Mouse (Mus musculus) CH12.LX (cell line): ENCODE data around the gene Gm43552. TPM values are rescaled to one million over a fixed set of nuclear protein-coding genes. Genes with fewer than 3 reads are reported as not detected.
A peak's percentile ranks its signal among the peaks of the same experiment; 100 is the strongest.

Experiments used
- DNase-seq: peaks from one replicate; pipeline ENCODE4 v3.0.0-alpha.2; 2013; ENCODE audit errors: extremely low read depth
- H3K27ac ChIP-seq: 2 replicates; pipeline ENCODE4 v1.5.1; 2012; ENCODE audit warnings: low read depth, mild to moderate bottlenecking, control low read depth, moderate library complexity; ENCODE audit not compliant: insufficient read depth
- H3K27me3 ChIP-seq: replicated peaks from 2 replicates; pipeline ENCODE3; 2012; ENCODE audit warnings: inconsistent platforms
- H3K36me3 ChIP-seq, 2 experiments: replicated peaks in 1 of 2; 2 replicates each; pipeline versions ENCODE3 to v1.6.1; 2012; ENCODE audit warnings: inconsistent platforms in 1 of 2, low read length in 1 of 2, mild to moderate bottlenecking in 1 of 2, mixed read lengths in 1 of 2, moderate library complexity in 1 of 2; ENCODE audit not compliant: control insufficient read depth in 1 of 2, insufficient read depth in 1 of 2
- H3K4me1 ChIP-seq, 2 experiments: 2 replicates each; pipeline ENCODE4 v1.6.1; 2012; ENCODE audit warnings: inconsistent platforms in 1 of 2, moderate library complexity in 1 of 2; ENCODE audit not compliant: insufficient read depth in 2 of 2, control insufficient read depth in 1 of 2
- H3K4me2 ChIP-seq: 2 replicates; pipeline ENCODE4 v1.6.1; 2012; ENCODE audit warnings: low read depth, mild to moderate bottlenecking, control low read depth; ENCODE audit not compliant: poor library complexity, insufficient read depth, severe bottlenecking
- H3K4me3 ChIP-seq, 3 experiments: fragments of 150-350 bp in 1 of 3; sonication (generic) in 1 of 3; replicated peaks in 1 of 3; 2 replicates each; pipeline versions ENCODE3 to v1.5.1; 2011 to 2012; ENCODE audit warnings: low read depth in 2 of 3, low read length in 2 of 3, mild to moderate bottlenecking in 2 of 3, moderate library complexity in 2 of 3, control low read depth in 1 of 3, improper control_type of control experiment in 1 of 3, inconsistent platforms in 1 of 3, mixed read lengths in 1 of 3; ENCODE audit not compliant: poor library complexity in 1 of 3
- H3K79me2 ChIP-seq: replicated peaks from 2 replicates; pipeline ENCODE4 v1.6.1; 2012; ENCODE audit warnings: mild to moderate bottlenecking, moderate library complexity; ENCODE audit not compliant: control insufficient read depth, poor library complexity, insufficient read depth, severe bottlenecking; ENCODE audit errors: extremely low read depth
- H3K9ac ChIP-seq: 2 replicates; pipeline ENCODE4 v1.6.1; 2012; ENCODE audit warnings: low read depth, mild to moderate bottlenecking, control low read depth, moderate library complexity; ENCODE audit not compliant: insufficient read depth
- H3K9me3 ChIP-seq: replicated peaks from 2 replicates; pipeline ENCODE3; 2012; ENCODE audit warnings: low read length, inconsistent platforms, mixed read lengths
- CHD1 ChIP-seq: IDR thresholded peaks from 2 replicates; pipeline ENCODE4 v1.6.1; 2012; ENCODE audit warnings: low read depth, low read length, improper control_type of control experiment, inconsistent platforms
- CHD2 ChIP-seq: IDR thresholded peaks from 2 replicates; pipeline ENCODE4 v1.6.1; 2011; ENCODE audit warnings: low read length, improper control_type of control experiment
- E2F4 ChIP-seq: IDR thresholded peaks from 2 replicates; pipeline ENCODE4 v1.6.1; 2011; ENCODE audit warnings: low read depth, low read length, improper control_type of control experiment; ENCODE audit not compliant: insufficient replicate concordance
- ETS1 ChIP-seq: conservative IDR thresholded peaks from 2 replicates; pipeline ENCODE4 v1.6.1; 2012; ENCODE audit warnings: low read depth, mild to moderate bottlenecking, inconsistent platforms, low read length, improper control_type of control experiment, moderate library complexity
- MAZ ChIP-seq: IDR thresholded peaks from 2 replicates; pipeline ENCODE4 v1.6.1; 2012; ENCODE audit warnings: low read depth, mild to moderate bottlenecking, inconsistent platforms, low read length, improper control_type of control experiment, moderate library complexity
- MXI1 ChIP-seq: IDR thresholded peaks from 2 replicates; pipeline ENCODE4 v1.6.1; 2011; ENCODE audit warnings: mild to moderate bottlenecking, low read depth, low read length, improper control_type of control experiment
- NRF1 ChIP-seq: IDR thresholded peaks from 2 replicates; pipeline ENCODE4 v1.6.1; 2014; ENCODE audit warnings: low read depth, mild to moderate bottlenecking, inconsistent platforms, low read length, improper control_type of control experiment, moderate library complexity
- POLR2A ChIP-seq: IDR thresholded peaks from 2 replicates; pipeline ENCODE4 v1.6.1; 2011; ENCODE audit warnings: low read depth, mild to moderate bottlenecking, improper control_type of control experiment, low read length
- POLR2AphosphoS2 ChIP-seq: IDR thresholded peaks from 2 replicates; pipeline ENCODE4 v1.6.1; 2011; ENCODE audit warnings: low read depth, low read length, improper control_type of control experiment
- RAD21 ChIP-seq: IDR thresholded peaks from 2 replicates; pipeline ENCODE4 v1.6.1; 2011; ENCODE audit warnings: low read depth, mild to moderate bottlenecking, low read length, improper control_type of control experiment, moderate library complexity
- TBP ChIP-seq: conservative IDR thresholded peaks from 2 replicates; pipeline ENCODE4 v1.6.1; 2011; ENCODE audit warnings: low read depth, low read length, improper control_type of control experiment
- TCF12 ChIP-seq: IDR thresholded peaks from 2 replicates; pipeline ENCODE4 v1.6.1; 2014; ENCODE audit warnings: low read depth, mild to moderate bottlenecking, inconsistent platforms, low read length, improper control_type of control experiment
- USF1 ChIP-seq: IDR thresholded peaks from 2 replicates; pipeline ENCODE4 v1.6.1; 2014; ENCODE audit warnings: low read depth, mild to moderate bottlenecking, inconsistent platforms, low read length, improper control_type of control experiment
- ZC3H11A ChIP-seq: IDR thresholded peaks from 2 replicates; pipeline ENCODE4 v1.6.1; 2012; ENCODE audit warnings: low read depth, mild to moderate bottlenecking, inconsistent platforms, low read length, improper control_type of control experiment
- ZMIZ1 ChIP-seq: IDR thresholded peaks from 2 replicates; pipeline ENCODE4 v1.6.1; 2012; ENCODE audit warnings: low read depth, mild to moderate bottlenecking, inconsistent platforms, low read length, improper control_type of control experiment
- ZNF384 ChIP-seq: IDR thresholded peaks from 2 replicates; pipeline ENCODE4 v1.6.1; 2012; ENCODE audit warnings: low read depth, low read length, improper control_type of control experiment, inconsistent platforms
- dilution Hi-C: fragments of 300-500 bp; cut with MboI; formaldehyde crosslinking; loops from 2 replicates; pipeline ENCODE4 v1.14.3; 2020; ENCODE audit warnings: low sequenced_read_pairs; ENCODE audit not compliant: extremely low pct_unique_long_range_greater_than_20kb, extremely low pct_ligation_motif_present
- in situ Hi-C: fragments of 300-500 bp; cut with MboI; formaldehyde crosslinking; loops from 3 replicates; pipeline ENCODE4 v1.14.3; 2019; ENCODE audit warnings: low sequenced_read_pairs, low pct_ligation_motif_present, low pct_unique_long_range_greater_than_20kb, mixed read lengths
- polyA plus RNA-seq: library from polyadenylated mRNA; unstranded; fragments of >175 nt; gene quantifications from 2 replicates; pipeline ENCODE4 v1.2.1, GENCODE M21; 2012; ENCODE audit warnings: low read depth; ENCODE audit not compliant: insufficient read length
- total RNA-seq, 2 experiments: library from RNA; depleted of rRNA; stranded (reverse); fragments of 300-350 nt in 1 of 2; fragments of >200 nt in 1 of 2; gene quantifications; 2 replicates each; pipeline ENCODE4 v1.2.3; 2012 to 2014

Gm43552 gene
- total and polyA plus RNA-seq, 3 experiments: 2.1 TPM; not detected in 2

GRCm38 (mm10) chr5:65444981-65445380, 47.7 kb downstream of the Gm43552 start:
- H3K36me3 ChIP-seq: peaks cover 0 to 8% of the 10 kb centered on the region in 2 experiments
- no peak overlapping the region for H3K4me2 ChIP-seq
- no peaks in the 10 kb centered on the region for H3K79me2 ChIP-seq
- TF ChIP-seq POLR2AphosphoS2 (no peak), USF1 (no peak), MAZ (no peak), ETS1 (no peak), RAD21 (no peak), POLR2A (no peak), CHD2 (no peak), TBP (no peak), ZMIZ1 (no peak), ZNF384 (no peak), ZC3H11A (no peak), E2F4 (no peak)
- peaks cover 3 to 23% of the 10 kb centered on the region in 2 experiments for H3K4me1 ChIP-seq
- DNase-seq: peak; percentile 27
- in situ Hi-C loops (no loop called here), dilution Hi-C loops (no loop called here)
- no peak overlapping the region for H3K9ac ChIP-seq
- H3K9me3 ChIP-seq: no peaks in the 10 kb centered on the region
- H3K27me3 ChIP-seq: no peaks in the 10 kb centered on the region
- H3K27ac ChIP-seq: no peak overlapping the region
- H3K4me3 ChIP-seq: no peak overlapping the region

GRCm38 (mm10) chr5:65438041-65438440, 54.6 kb downstream of the Gm43552 start:
- in situ Hi-C loops: no loop called here
- dilution Hi-C loops: no loop called here
- peaks cover 0 to 27% of the 10 kb centered on the region in 2 experiments; a peak in 2 of 4 replicates for H3K4me1 ChIP-seq
- H3K9me3 ChIP-seq: no peaks in the 10 kb centered on the region
- H3K36me3 ChIP-seq: no peaks in the 10 kb centered on the region
- no peak for TF ChIP-seq MAZ
- TF ChIP-seq POLR2A: no peak
- TF ChIP-seq USF1: no peak
- TF ChIP-seq TCF12: no peak
- TF ChIP-seq NRF1: no peak
- no peak for TF ChIP-seq E2F4
- TF ChIP-seq MXI1: no peak
- TF ChIP-seq CHD1: no peak
- no peak for TF ChIP-seq CHD2
- TF ChIP-seq, all 38 proteins: peak for 0
- no peaks in the 10 kb centered on the region for H3K79me2 ChIP-seq
- no peak overlapping the region for H3K4me2 ChIP-seq
- no peak overlapping the region for H3K9ac ChIP-seq
- H3K27me3 ChIP-seq: no peaks in the 10 kb centered on the region
- no peak overlapping the region for H3K27ac ChIP-seq
- DNase-seq: no peak
- no peak overlapping the region for H3K4me3 ChIP-seq
